Mouse (Mus musculus) stomach, postnatal 0 days (tissue): ENCODE measurements at regions not wholly inside any gene's neighbourhood (a gene's known extent, or its start where the extent isn't known, plus 50 kb on each side); places are given as distances from the start of the nearest gene placed in this dataset.

ENCODE experiments used
- CTCF ChIP-seq: IDR thresholded peaks from 2 replicates; pipeline ENCODE4 v1.5.1; 2016; ENCODE audit warnings: antibody characterized with exemption, low read depth, mild to moderate bottlenecking, moderate library complexity
- EP300 ChIP-seq: optimal IDR thresholded peaks from 2 replicates; pipeline ENCODE3; 2016; ENCODE audit warnings: antibody characterized with exemption

- TF ChIP-seq CTCF (no peak), EP300 (no peak)
Observed at GRCm38 (mm10) chr3:120180931-120181610, 396.8 kb upstream of the Ptbp2 start.
